Mouse (Mus musculus): ENCODE results near the gene Rps6ka2. TPM values are rescaled to one million over a fixed set of nuclear protein-coding genes. Genes with fewer than 3 reads are reported as not detected.

Gene Rps6ka2
- polyA plus RNA-seq, 1 experiment from 2014 or later, result 23.8 TPM

GRCm38 (mm10) chr17:7189975-7190374 lies 20.1 kb downstream of the Rps6ka2 start:
- Histone ChIP-seq H3K4me3 (replicated peaks; ENCODE audit: low read length) (no peak overlapping the region), H3K27me3 (replicated peaks; ENCODE audit: control insufficient read depth, insufficient read depth, low read length) (no peaks in the 10 kb centered on the region), H3K9me3 (ENCODE audit: control insufficient read depth, low read length) (no peaks in the 10 kb centered on the region), H3K27ac (ENCODE audit: low read length) (no peak overlapping the region), H3K36me3 (ENCODE audit: control insufficient read depth, insufficient read depth) (no peaks in the 10 kb centered on the region), H3K9ac (replicated peaks; ENCODE audit: low read depth, low read length) (no peak overlapping the region), H3K4me2 (ENCODE audit: low read length) (no peak overlapping the region), H3K4me1 (replicated peaks; ENCODE audit: control insufficient read depth, insufficient read depth, low read length) (no peaks in the 10 kb centered on the region)
- ATAC-seq, result no peak
- 88% methylated on average over 10 of the region's 10 CpGs for WGBS

- 93% methylated on average over 7 of the region's 7 CpGs for WGBS
- no peak overlapping the region for H3K4me3 ChIP-seq (replicated peaks; ENCODE audit: low read length)
- H3K36me3 ChIP-seq (ENCODE audit: control insufficient read depth, insufficient read depth), result no peaks in the 10 kb centered on the region
- 0 out of 2 replicates have a peak, but pooled peaks cover 3% of the 10 kb centered on the region for H3K4me1 ChIP-seq (replicated peaks; ENCODE audit: control insufficient read depth, insufficient read depth, low read length)
- H3K9ac ChIP-seq (replicated peaks; ENCODE audit: low read depth, low read length), result no peak overlapping the region
- no peaks in the 10 kb centered on the region for H3K9me3 ChIP-seq (ENCODE audit: control insufficient read depth, low read length)
- ATAC-seq, result no peak
- no peak overlapping the region for H3K4me2 ChIP-seq (ENCODE audit: low read length)
- H3K27me3 ChIP-seq (replicated peaks; ENCODE audit: control insufficient read depth, insufficient read depth, low read length), result no peaks in the 10 kb centered on the region
- no peak overlapping the region for H3K27ac ChIP-seq (ENCODE audit: low read length)
Measured at GRCm38 (mm10) chr17:7194140-7194840, 24.4 kb downstream of the Rps6ka2 start.

- no peaks in the 10 kb centered on the region for H3K27me3 ChIP-seq (replicated peaks; ENCODE audit: control insufficient read depth, insufficient read depth, low read length)
- H3K36me3 ChIP-seq (ENCODE audit: control insufficient read depth, insufficient read depth), result no peaks in the 10 kb centered on the region
- H3K4me3 ChIP-seq (replicated peaks; ENCODE audit: low read length), result no peak overlapping the region
- ATAC-seq, result no peak
- 0 out of 2 replicates have a peak, but pooled peaks cover 3% of the 10 kb centered on the region for H3K4me1 ChIP-seq (replicated peaks; ENCODE audit: control insufficient read depth, insufficient read depth, low read length)
- 66% methylated on average over 9 of the region's 9 CpGs for WGBS
- H3K9ac ChIP-seq (replicated peaks; ENCODE audit: low read depth, low read length), result no peak overlapping the region
- no peaks in the 10 kb centered on the region for H3K9me3 ChIP-seq (ENCODE audit: control insufficient read depth, low read length)
- H3K4me2 ChIP-seq (ENCODE audit: low read length), result no peak overlapping the region
- no peak overlapping the region for H3K27ac ChIP-seq (ENCODE audit: low read length)
Measured at GRCm38 (mm10) chr17:7197121-7197925, 27.4 kb downstream of the Rps6ka2 start.

GRCm38 (mm10) chr17:7204771-7205406 lies 35.0 kb downstream of the Rps6ka2 start:
- Histone ChIP-seq H3K4me1 (replicated peaks; ENCODE audit: control insufficient read depth, insufficient read depth, low read length) (peaks cover 11% of the 10 kb centered on the region), H3K9me3 (ENCODE audit: control insufficient read depth, low read length) (no peaks in the 10 kb centered on the region), H3K27ac (ENCODE audit: low read length) (no peak overlapping the region; the same call in 1 of the 2 replicates), H3K36me3 (ENCODE audit: control insufficient read depth, insufficient read depth) (no peaks in the 10 kb centered on the region), H3K4me3 (replicated peaks; ENCODE audit: low read length) (no peak overlapping the region), H3K27me3 (replicated peaks; ENCODE audit: control insufficient read depth, insufficient read depth, low read length) (no peaks in the 10 kb centered on the region), H3K4me2 (ENCODE audit: low read length) (no peak overlapping the region), H3K9ac (replicated peaks; ENCODE audit: low read depth, low read length) (no peak overlapping the region)
- WGBS, result 36% methylated on average over 11 of the region's 11 CpGs
- ATAC-seq, result peak; percentile 62; the same call in 1 of the 2 replicates

GRCm38 (mm10) chr17:7206434-7207145 lies 36.7 kb downstream of the Rps6ka2 start:
- Histone ChIP-seq H3K36me3 (ENCODE audit: control insufficient read depth, insufficient read depth) (no peaks in the 10 kb centered on the region), H3K9ac (replicated peaks; ENCODE audit: low read depth, low read length) (no peak overlapping the region), H3K4me1 (replicated peaks; ENCODE audit: control insufficient read depth, insufficient read depth, low read length) (peaks cover 20% of the 10 kb centered on the region), H3K27ac (ENCODE audit: low read length) (no peak overlapping the region), H3K4me3 (replicated peaks; ENCODE audit: low read length) (no peak overlapping the region), H3K9me3 (ENCODE audit: control insufficient read depth, low read length) (no peaks in the 10 kb centered on the region), H3K27me3 (replicated peaks; ENCODE audit: control insufficient read depth, insufficient read depth, low read length) (no peaks in the 10 kb centered on the region), H3K4me2 (ENCODE audit: low read length) (no peak overlapping the region)
- ATAC-seq, result no peak
- 80% methylated on average over 6 of the region's 6 CpGs for WGBS

- peak; percentile 50; the same call in 1 of the 2 replicates for ATAC-seq
- Histone ChIP-seq H3K27ac (ENCODE audit: low read length) (no peak overlapping the region), H3K4me2 (ENCODE audit: low read length) (no peak overlapping the region)
Measured at GRCm38 (mm10) chr17:7210648-7211047, 40.7 kb downstream of the Rps6ka2 start.

GRCm38 (mm10) chr17:7211893-7212292 lies 42.0 kb downstream of the Rps6ka2 start:
- Histone ChIP-seq H3K9me3 (ENCODE audit: control insufficient read depth, low read length) (no peaks in the 10 kb centered on the region), H3K4me1 (replicated peaks; ENCODE audit: control insufficient read depth, insufficient read depth, low read length) (peaks cover 17% of the 10 kb centered on the region), H3K9ac (replicated peaks; ENCODE audit: low read depth, low read length) (no peak overlapping the region), H3K36me3 (ENCODE audit: control insufficient read depth, insufficient read depth) (no peaks in the 10 kb centered on the region), H3K4me3 (replicated peaks; ENCODE audit: low read length) (no peak overlapping the region), H3K4me2 (ENCODE audit: low read length) (no peak overlapping the region), H3K27ac (ENCODE audit: low read length) (no peak overlapping the region), H3K27me3 (replicated peaks; ENCODE audit: control insufficient read depth, insufficient read depth, low read length) (no peaks in the 10 kb centered on the region)
- WGBS, result 60% methylated on average over 4 of the region's 4 CpGs
- no peak for ATAC-seq

More at GRCm38 (mm10) chr17:7210648-7211047, 40.7 kb downstream of the Rps6ka2 start:
- Histone ChIP-seq H3K4me3 (replicated peaks; ENCODE audit: low read length) (no peak overlapping the region), H3K27me3 (replicated peaks; ENCODE audit: control insufficient read depth, insufficient read depth, low read length) (no peaks in the 10 kb centered on the region), H3K9me3 (ENCODE audit: control insufficient read depth, low read length) (no peaks in the 10 kb centered on the region), H3K4me1 (replicated peaks; ENCODE audit: control insufficient read depth, insufficient read depth, low read length) (peaks cover 17% of the 10 kb centered on the region), H3K36me3 (ENCODE audit: control insufficient read depth, insufficient read depth) (no peaks in the 10 kb centered on the region), H3K9ac (replicated peaks; ENCODE audit: low read depth, low read length) (no peak overlapping the region)
- 26% methylated on average over 11 of the region's 11 CpGs for WGBS

- H3K4me1 ChIP-seq (replicated peaks; ENCODE audit: control insufficient read depth, insufficient read depth, low read length), result peaks cover 24% of the 10 kb centered on the region
- WGBS, result 86% methylated on average over 2 of the region's 2 CpGs
- H3K27me3 ChIP-seq (replicated peaks; ENCODE audit: control insufficient read depth, insufficient read depth, low read length), result no peaks in the 10 kb centered on the region
- H3K9ac ChIP-seq (replicated peaks; ENCODE audit: low read depth, low read length), result no peak overlapping the region
- ATAC-seq, result 0 out of 2 replicates have a peak, but pooled peaks have one; percentile 10
- no peak overlapping the region for H3K4me3 ChIP-seq (replicated peaks; ENCODE audit: low read length)
- no peak overlapping the region for H3K4me2 ChIP-seq (ENCODE audit: low read length)
- H3K27ac ChIP-seq (ENCODE audit: low read length), result no peak overlapping the region
- no peaks in the 10 kb centered on the region for H3K36me3 ChIP-seq (ENCODE audit: control insufficient read depth, insufficient read depth)
- H3K9me3 ChIP-seq (ENCODE audit: control insufficient read depth, low read length), result no peaks in the 10 kb centered on the region
Measured at GRCm38 (mm10) chr17:7213214-7213613, 43.3 kb downstream of the Rps6ka2 start.

Data from forebrain, embryonic 16.5 days (tissue).